Mouse (Mus musculus) mouse trophoblast stem cell (cell line): Measurements from ENCODE around the gene Thrap3.

Experiments used
- in situ Hi-C, 2 experiments: fragments of 300-500 bp; cut with MseI, MboI; formaldehyde crosslinking; loops; 2 replicates in 1 of 2; 3 replicates in 1 of 2; pipeline ENCODE4 v1.15.1; 2025

The Thrap3 gene

DNA sequence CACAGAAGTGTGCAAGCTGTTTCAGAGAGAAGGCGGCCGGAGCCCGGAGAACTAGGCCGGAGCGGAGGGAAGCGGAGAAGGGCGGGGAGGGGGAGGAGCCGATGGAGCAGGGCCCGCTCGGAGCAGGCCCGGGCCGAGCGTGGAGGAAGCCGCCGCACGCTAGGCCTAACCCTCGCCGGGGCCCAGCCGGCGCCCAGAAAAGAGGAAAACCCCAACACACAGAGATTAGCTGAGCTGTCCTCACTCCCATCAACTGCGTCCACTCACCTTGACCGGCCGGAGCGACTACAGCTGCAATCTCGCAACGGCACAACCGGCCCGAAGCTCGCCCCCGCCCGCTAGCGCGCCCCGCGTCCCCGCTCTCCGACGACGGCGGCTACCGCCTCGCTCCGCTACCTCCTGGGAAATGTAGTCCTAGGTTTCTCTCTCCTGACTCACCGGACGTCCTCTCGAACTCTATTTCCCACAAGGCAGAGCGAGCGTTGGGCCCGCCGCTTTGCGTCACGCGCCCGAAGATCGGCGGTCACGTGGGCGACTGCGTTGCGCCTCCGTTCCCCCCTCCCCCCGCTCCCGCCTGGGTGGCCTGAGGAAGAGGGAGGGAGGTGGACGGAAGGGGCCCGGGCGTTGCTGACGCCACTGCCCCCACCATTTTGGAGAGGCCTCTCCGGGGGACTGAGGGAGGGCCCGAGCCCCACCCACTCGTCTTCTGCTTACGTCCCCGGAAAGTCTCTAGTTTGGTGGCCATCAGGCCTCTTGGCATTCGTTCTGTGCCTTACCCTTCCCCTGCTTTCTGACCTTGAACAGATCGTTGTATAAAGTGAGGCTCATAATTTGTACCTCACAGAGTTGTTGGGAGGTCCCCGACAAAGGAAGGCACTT is at the start of gene Thrap3:
Gene Thrap3 (minus strand): TSS at position 458 of the 879 bp plus-strand sequence.
- in situ Hi-C loops = no loop called here

- in situ Hi-C loops = no loop called here
Measured at GRCm38 (mm10) chr4:126251655-126252254, 49.2 kb upstream of the Thrap3 start.

DNA sequence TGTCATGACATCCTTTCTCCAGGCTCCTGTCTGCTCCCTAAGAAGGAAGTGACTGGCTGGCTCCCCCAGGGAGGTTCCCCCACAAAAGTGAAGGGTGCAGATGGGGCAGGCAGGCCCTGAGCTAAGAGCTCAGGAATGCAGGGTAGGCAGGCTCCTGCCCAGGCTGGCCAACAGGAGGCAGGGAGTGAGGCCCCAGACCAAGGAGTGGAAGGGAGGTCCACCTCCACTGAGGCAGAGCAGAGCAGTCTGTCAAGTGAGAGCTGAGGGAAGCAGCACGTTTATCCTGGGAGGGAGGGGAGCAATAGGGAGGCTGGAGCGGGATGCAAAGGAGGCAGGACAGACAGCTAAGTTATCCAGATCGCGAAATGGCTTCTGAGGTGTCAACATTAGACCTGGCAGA is 48.1 kb upstream of the Thrap3 start:
- in situ Hi-C loops = no loop called here

- in situ Hi-C loops = no loop called here
Measured at GRCm38 (mm10) chr4:126248261-126248868, 45.8 kb upstream of the Thrap3 start.

DNA sequence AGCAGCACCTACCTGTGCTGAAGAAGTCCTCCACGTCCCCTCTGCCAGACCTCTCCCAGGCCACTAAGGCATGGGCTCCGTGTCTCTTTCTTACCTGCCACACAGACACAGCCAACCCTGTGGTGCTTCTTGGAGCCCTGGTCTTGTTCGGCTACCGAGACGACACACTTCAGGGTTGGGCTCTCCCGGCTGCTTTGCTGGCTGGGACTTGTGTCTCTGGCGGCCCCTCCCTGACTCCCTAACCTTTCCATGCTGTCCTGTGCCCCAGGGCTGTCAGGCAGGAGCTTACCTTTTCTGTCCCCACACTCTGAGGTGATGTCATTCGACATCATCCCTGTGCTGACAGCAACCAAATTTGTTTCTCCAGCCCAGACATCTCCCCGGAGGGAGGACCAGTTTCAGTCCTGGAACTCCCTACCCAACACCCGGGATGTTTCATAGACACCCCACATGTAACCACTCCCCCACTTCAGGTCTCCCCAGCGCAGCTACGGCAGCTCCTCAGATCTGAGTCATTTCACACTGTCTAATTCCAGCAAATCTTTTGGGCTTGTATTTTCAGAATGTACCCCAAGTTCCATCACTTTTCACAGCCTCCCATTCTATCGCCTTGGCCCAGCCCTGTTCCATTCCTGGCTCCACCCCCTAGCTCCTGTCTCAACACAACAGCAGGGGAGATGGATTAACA is 43.8 kb upstream of the Thrap3 start:
- in situ Hi-C loops = no loop called here

DNA sequence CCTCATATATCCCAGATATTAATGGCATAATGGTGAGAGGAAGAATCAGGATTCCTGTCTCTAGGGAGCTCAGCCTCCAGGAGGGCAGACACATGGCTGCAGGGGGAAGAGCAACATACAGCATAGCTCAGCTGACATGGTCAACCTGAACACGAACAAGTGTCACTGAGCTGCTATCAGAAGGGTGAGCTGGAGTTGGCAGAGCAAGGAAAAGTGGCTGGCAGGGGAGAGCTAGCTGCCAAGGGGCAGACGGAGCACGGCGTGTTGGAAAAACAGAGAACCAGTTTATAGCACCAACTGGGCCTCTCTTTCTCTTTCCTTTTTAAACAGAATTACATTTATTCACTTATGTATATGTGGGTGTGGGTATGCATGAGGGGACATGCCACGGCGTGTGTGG is 40.0 kb upstream of the Thrap3 start:
- in situ Hi-C loops = no loop called here

GRCm38 (mm10) chr4:126241956-126242355 is 39.4 kb upstream of the Thrap3 start:
- in situ Hi-C loops = no loop called here

DNA sequence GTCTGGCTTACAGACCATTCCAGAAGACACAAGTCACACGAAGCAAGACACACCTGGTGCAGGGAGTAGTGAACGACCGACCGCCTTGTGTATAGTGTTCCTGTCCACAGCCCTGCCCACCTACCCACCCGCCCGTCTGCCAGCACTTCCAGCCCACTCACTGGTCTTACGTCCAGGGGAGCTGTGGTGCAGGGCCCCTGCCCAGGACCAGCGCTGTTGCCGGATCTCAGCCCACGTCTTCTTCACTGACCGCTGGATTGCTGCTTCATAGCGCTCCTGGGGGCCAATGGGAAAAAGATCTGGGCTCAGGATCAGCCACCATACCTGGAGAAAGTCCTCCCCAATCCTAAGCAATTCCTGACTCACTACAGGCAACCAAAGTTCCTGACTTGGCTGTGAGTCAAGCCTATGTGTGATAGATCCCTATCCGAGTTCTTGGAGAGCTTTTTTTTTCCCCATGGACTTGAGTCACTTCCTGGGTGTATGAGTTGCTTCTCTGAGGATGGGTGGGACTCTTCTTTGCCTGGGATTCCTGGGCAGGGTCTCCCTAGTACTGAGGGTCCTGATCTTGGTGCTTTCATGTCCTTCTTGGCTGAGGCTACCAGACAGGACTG is 37.4 kb upstream of the Thrap3 start:
- in situ Hi-C loops = no loop called here

DNA sequence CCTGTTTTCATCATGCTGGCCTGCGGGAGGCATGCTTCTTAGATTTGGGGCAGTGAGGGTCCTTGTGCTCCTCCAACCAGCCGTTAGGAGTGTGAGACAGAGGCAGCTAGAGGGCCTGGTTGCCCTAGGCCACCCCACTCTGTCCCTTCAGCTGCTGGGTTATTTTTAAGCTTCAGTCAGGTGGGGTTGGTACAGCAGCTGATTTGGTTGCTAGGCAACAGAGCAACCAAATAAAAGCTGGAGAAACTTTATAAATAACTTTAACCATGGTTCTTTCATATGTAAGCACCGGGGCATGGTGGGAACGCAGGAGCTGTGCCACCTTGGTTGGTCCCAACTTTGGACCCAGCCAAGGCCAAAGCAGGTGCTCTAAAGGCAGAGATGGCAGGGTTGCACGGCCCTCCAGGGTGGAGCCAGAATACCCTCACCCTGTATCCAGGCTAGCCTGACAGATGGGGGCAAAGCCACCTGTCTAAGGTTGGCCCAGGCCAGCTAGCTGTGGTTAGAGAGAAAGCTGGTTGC is 35.2 kb upstream of the Thrap3 start:
- in situ Hi-C loops = no loop called here

DNA sequence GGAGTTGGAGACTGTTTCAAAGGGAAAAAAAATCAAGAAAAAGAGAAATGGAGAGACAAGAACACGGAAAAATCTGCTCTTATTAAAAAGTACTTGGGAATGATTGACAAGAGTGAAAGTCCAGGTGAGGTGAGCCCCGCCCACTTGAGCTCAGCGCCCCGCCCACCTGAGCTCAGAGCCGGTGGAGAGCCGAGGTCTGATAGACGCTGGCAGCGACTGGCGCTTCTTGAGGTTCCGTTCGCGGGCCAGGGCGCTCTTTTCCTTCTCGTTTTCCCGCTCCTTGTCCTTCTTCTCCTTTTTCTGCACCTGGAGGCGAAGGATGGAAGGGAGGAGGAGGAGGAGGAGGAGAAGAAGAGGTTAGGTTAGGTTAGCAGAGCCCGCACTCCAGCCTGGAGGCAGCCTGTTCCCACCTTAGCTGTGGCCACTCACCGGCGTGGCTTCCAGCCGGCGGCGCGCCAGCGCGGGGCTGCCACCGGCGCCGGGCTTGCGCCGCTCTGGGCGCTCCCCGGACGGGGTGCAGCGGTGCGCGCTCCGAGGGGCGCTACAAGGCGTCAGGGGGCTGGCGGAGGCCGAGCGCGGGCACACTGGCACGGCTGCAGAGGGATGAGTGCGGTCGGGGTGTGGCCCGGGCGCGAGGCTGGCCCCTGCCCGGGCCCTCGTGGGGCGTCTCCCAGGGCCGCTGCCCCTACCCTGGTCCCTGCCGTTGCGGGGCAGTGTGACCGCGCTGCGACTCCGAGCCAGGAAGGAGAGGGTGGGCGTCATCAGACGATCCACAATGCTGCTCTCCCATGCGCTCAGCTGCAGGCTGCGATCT is 34.1 kb upstream of the Thrap3 start:
- in situ Hi-C loops = no loop called here

DNA sequence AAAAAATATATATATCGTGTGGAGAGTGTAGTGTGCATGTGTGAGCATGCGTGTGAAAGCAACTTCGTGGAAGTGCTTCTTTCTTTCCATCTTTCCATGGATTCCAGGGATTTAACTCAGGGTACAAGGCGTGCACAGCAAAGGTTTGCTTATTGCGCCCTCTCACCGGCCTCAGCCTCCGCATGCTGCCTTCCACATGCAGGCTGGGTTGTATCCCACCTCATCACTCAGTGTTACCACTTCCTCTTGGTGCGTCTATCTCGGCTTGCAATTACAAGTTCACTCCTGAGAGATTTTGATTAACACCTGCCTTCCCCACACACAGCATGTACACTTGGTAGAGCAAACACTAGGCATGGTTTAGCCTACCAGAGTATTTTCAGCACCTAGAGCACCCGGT is 32.6 kb upstream of the Thrap3 start:
- in situ Hi-C loops = no loop called here

- in situ Hi-C loops = no loop called here
Measured at GRCm38 (mm10) chr4:126234496-126235175, 32.1 kb upstream of the Thrap3 start.

DNA sequence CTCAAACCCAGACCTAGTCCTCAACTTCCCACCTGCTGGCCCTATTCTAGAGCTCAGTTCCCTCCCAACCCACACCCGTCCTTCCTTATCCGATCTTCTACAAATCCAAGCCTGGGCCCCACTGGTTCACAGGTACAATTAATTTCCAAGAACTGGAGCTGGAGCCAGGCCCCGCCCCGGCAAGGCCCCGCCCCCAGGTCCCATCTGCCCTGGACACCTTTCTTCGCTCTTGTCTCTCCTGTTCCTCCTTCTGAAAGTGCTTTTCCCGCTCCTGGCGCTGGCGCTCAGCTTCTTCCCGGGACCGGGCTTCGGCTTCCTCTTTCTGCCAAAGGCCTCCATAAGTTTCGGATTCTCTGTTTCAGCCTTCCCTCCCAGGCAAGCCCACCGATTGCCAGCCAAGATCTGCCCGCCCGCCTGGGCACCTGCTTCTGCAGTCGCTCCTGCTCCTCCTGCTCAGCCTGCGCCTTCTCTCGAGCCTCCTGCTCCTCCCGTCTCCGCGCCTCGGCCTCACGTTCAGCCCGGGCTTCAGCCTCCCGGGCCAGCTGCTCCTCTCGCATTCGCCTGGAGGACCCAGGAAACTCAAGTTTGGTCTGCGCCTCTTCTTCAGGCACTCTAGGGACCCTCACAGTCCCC is 31.2 kb upstream of the Thrap3 start:
- in situ Hi-C loops = no loop called here

DNA sequence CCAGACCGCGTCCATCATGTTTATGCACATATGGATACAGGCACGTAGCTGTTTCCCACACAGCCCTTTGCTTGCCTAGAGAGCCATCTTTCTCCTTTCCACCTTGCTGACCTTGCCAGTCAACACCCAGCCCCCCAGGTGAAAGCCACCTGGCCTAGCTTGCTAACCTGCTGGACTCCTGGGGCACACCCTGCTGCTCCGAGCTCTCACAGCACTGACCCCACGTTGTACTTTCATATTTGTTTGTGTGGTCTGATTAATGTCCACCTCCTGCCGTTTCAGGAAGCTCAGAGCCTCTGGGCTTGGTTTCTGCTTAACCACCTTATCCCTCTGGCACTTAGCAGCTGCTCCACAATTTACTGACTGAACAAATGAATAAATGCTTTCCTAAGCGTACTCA is 27.3 kb upstream of the Thrap3 start:
- in situ Hi-C loops = loop anchor here (5.0 to 10.0 kb wide), 2 partner anchors 32 to 75 kb away; partner anchors contain the start of gene Trappc3 (in 2 of the 2)

GRCm38 (mm10) chr4:126228144-126228543 is 25.6 kb upstream of the Thrap3 start:
- in situ Hi-C loops = loop anchor here (5.0 to 10.0 kb wide), 2 partner anchors 34 to 77 kb away; partner anchors contain the start of gene Trappc3 (in 2 of the 2)

DNA sequence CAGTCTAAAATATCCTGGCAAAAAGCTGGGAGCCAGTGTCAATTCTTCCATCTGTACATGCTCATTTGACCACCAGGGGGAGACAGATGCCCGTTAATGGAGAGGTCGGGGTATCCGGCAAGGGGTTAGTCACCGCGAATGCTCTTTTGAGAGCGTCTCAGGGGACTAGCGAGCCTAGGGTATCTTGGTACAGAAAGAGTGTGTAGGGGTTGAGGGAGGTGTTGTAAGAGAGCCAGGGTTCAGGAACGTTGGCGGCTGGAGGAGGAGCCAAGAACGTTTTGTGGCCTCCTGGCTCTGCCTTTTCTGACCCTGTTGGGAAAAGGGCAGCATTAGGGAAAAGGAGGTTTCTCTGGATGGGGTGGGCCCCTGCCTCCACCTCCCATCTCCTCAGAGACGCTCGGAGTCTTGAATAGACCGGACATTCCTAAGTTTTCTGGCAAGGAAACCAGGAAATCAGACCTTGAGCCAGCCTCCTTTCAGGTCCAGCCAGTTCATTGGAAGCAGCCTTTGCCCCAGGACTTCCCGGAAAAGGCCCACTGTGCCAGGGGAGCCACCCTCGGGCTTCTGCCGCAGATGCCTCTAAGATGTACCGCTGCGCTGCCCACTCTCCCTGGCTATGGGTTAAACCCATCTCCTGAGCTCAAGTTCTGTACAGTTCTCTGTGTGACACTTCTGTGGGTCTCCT is 24.7 kb upstream of the Thrap3 start:
- in situ Hi-C loops = loop anchor here (5.0 to 10.0 kb wide), 2 partner anchors 35 to 78 kb away; partner anchors contain the start of gene Trappc3 (in 2 of the 2)

- in situ Hi-C loops = loop anchor here (5.0 to 10.0 kb wide), 2 partner anchors 36 to 78 kb away; partner anchors contain the start of gene Trappc3 (in 2 of the 2)
Measured at GRCm38 (mm10) chr4:126226640-126227039, 24.1 kb upstream of the Thrap3 start.

DNA sequence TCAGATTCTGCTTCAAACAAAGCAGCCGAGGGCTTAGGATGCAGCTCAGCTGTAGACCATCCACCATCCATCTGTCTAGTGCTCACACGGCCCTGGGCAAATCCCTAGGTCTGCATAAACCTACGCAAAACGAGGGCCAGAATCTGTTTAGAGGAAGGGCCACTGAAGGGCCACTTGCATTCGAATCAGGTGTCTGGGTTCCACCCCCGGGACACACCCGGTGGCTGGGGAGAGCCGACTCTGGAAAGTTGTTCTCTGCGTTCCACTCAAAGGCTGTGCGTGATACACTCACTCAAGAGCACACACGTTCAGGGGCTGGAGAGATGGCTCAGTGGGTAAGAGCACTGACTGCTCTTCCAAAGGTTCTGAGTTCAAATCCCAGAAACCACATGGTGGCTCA is 20.1 kb upstream of the Thrap3 start:
- in situ Hi-C loops = loop anchor here (10.0 kb wide), 1 partner anchor 82 kb away; no protein-coding TSS in a partner anchor
